8 mouse cellular contexts compared by ENCODE assay signal in the genomic region with DNA sequence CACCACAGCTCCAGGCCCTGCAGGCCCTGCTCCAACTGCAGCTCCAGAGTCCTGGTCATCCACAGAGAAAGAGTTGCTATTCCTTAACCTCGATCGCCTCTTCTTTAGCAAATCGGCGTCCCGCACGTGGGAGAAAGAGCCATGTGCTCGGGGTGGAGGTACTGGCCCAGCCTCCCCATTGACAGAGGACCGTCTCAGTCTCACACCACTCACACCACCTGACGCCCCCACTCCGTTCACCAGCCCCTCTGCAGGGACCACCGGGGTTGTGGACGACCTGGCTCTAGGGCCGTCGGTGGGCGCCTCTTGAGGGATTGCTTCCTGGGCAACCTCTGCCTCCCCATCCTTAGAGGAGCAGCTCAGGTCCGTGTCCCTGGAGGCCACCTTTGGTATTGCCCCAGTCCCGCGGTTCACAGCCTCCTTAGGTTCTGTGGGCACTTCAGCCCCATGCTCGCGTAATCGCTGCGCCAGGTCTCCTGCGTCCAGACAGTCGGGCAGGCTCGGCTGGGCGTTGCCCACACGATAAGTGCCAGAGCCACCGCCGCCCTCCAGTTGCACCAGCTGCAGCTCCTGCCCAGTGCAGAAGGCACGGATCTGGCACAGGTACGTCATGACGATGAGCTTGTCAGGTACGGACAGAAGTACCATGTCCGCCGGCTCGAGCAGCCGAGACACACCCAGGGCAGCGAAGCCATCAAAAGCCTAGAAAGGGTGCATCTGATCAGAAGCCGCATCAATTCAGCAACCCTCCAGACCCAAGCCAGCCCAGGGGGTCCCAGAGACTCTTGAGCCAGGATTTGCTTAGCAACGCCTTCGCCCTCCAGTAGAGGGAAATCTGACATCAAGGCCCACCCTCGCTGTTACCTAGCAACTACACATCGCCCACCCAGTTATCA. TPM values are rescaled to one million over a fixed set of nuclear protein-coding genes. Genes with fewer than 3 reads are reported as not detected.
DNase-seq lines count a peak whose midpoint lies in the region; ATAC-seq and TF ChIP-seq lines count a peak whose summit lies in the region.

No protein-coding gene starts in this region.

- 0 out of 2 replicates have a peak, but pooled peaks have one; percentile 45 for ATAC-seq in cerebellum, adult (ENCODE audit: insufficient number of reproducible peaks, low FRiP score, low TSS enrichment)
- no peak for ATAC-seq in embryonic facial prominence, embryonic 13.5 days (ENCODE audit: insufficient number of reproducible peaks, insufficient read depth, low FRiP score, low TSS enrichment, low read depth)
- peak; percentile 71 for ATAC-seq in intestine, postnatal 0 days
- peak; percentile 53 for ATAC-seq in liver, embryonic 16.5 days (ENCODE audit: low read depth)
- peak; percentile 79 for ATAC-seq in neural tube, embryonic 14.5 days (ENCODE audit: low read depth)

- H3K27me3 ChIP-seq in E14TG2a.4 (ENCODE audit: insufficient read depth, low read length): peaks cover 32% of the 10 kb centered on the region
- no peaks in the 10 kb centered on the region for H3K27me3 ChIP-seq in embryonic facial prominence, embryonic 13.5 days
- H3K27me3 ChIP-seq in intestine, postnatal 0 days (replicated peaks; ENCODE audit: control insufficient read depth, insufficient read depth, low read length): no peaks in the 10 kb centered on the region
- H3K27me3 ChIP-seq in liver, embryonic 16.5 days (ENCODE audit: control insufficient read depth, insufficient read depth, low read depth, low read length): no peaks in the 10 kb centered on the region
- no peaks in the 10 kb centered on the region for H3K27me3 ChIP-seq in neural tube, embryonic 14.5 days (ENCODE audit: control insufficient read depth, insufficient read depth, low read length)

- H3K9me3 ChIP-seq in E14TG2a.4 (ENCODE audit: low read length): no peaks in the 10 kb centered on the region
- H3K9me3 ChIP-seq in embryonic facial prominence, embryonic 13.5 days: no peaks in the 10 kb centered on the region
- H3K9me3 ChIP-seq in intestine, postnatal 0 days (ENCODE audit: control insufficient read depth): no peaks in the 10 kb centered on the region
- H3K9me3 ChIP-seq in liver, embryonic 16.5 days (replicated peaks; ENCODE audit: control insufficient read depth, low read length): no peaks in the 10 kb centered on the region
- H3K9me3 ChIP-seq in neural tube, embryonic 14.5 days (ENCODE audit: control insufficient read depth, low read length): no peaks in the 10 kb centered on the region

- peak overlapping the region; percentile 23 for H3K4me2 ChIP-seq in embryonic facial prominence, embryonic 13.5 days
- H3K4me2 ChIP-seq in intestine, postnatal 0 days (replicated peaks; ENCODE audit: low read depth): no peak overlapping the region; the same call in 1 of the 2 replicates
- 0 out of 2 replicates have a peak overlapping the region, but pooled peaks have one; percentile 2 for H3K4me2 ChIP-seq in liver, embryonic 16.5 days (ENCODE audit: low read depth, low read length)
- H3K4me2 ChIP-seq in neural tube, embryonic 14.5 days (ENCODE audit: low read depth, low read length): peak overlapping the region; percentile 18; the same call in 1 of the 2 replicates

- peaks cover 53% of the 10 kb centered on the region for H3K4me1 ChIP-seq in E14TG2a.4 (replicated peaks; ENCODE audit: low read depth, low read length)
- H3K4me1 ChIP-seq in embryonic facial prominence, embryonic 13.5 days: peaks cover 21% of the 10 kb centered on the region
- H3K4me1 ChIP-seq in intestine, postnatal 0 days (replicated peaks; ENCODE audit: control insufficient read depth, insufficient read depth, low read length): no peaks in the 10 kb centered on the region
- H3K4me1 ChIP-seq in liver, embryonic 16.5 days (ENCODE audit: control insufficient read depth, low read depth, low read length): peaks cover 71% of the 10 kb centered on the region
- no peaks in the 10 kb centered on the region for H3K4me1 ChIP-seq in neural tube, embryonic 14.5 days (ENCODE audit: control insufficient read depth, insufficient read depth, low read length)

- WGBS in embryonic facial prominence, embryonic 13.5 days: 26% methylated on average over 43 of the region's 43 CpGs
- 41% methylated on average over 43 of the region's 43 CpGs for WGBS in intestine, postnatal 0 days
- WGBS in liver, embryonic 16.5 days (ENCODE audit: insufficient replicate concordance): 70% methylated on average over 43 of the region's 43 CpGs
- WGBS in neural tube, embryonic 14.5 days: 20% methylated on average over 43 of the region's 43 CpGs

- DNase-seq in cerebellum, adult 8-10 months: no peak
- DNase-seq in urinary bladder, postnatal 10 days (ENCODE audit: low spot score): no peak

- peaks cover 21% of the 10 kb centered on the region for H3K36me3 ChIP-seq in E14TG2a.4 (ENCODE audit: insufficient read depth, low read length)
- H3K36me3 ChIP-seq in embryonic facial prominence, embryonic 13.5 days: peaks cover 65% of the 10 kb centered on the region
- peaks cover 72% of the 10 kb centered on the region for H3K36me3 ChIP-seq in intestine, postnatal 0 days (ENCODE audit: control insufficient read depth, insufficient read depth)
- H3K36me3 ChIP-seq in liver, embryonic 16.5 days (ENCODE audit: control insufficient read depth, insufficient read depth): peaks cover 91% of the 10 kb centered on the region
- peaks cover 30% of the 10 kb centered on the region for H3K36me3 ChIP-seq in neural tube, embryonic 14.5 days (ENCODE audit: control insufficient read depth, insufficient read depth, low read length)

- TF ChIP-seq CTCF in E14TG2a.4 (conservative IDR thresholded peaks at IDR 0.05; ENCODE audit: low read length): peak; percentile 47
- peak; percentile 66 for TF ChIP-seq CTCF in intestine, postnatal 0 days (IDR thresholded peaks at IDR 0.05; ENCODE audit: low read depth)

- H3K9ac ChIP-seq in embryonic facial prominence, embryonic 13.5 days: peak overlapping the region; percentile 54
- H3K9ac ChIP-seq in intestine, postnatal 0 days (ENCODE audit: low read depth, low read length): no peak overlapping the region
- no peak overlapping the region for H3K9ac ChIP-seq in liver, embryonic 16.5 days (ENCODE audit: low read depth, low read length)
- H3K9ac ChIP-seq in neural tube, embryonic 14.5 days (replicated peaks; ENCODE audit: low read depth, low read length): peak overlapping the region; percentile 46

- H3K4me3 ChIP-seq in E14TG2a.4 (replicated peaks; ENCODE audit: low read length): peak overlapping the region; percentile 77
- no peak overlapping the region for H3K4me3 ChIP-seq in embryonic facial prominence, embryonic 13.5 days
- no peak overlapping the region for H3K4me3 ChIP-seq in intestine, postnatal 0 days (ENCODE audit: low read depth, low read length)
- H3K4me3 ChIP-seq in liver, embryonic 16.5 days (ENCODE audit: low read depth, low read length): no peak overlapping the region
- H3K4me3 ChIP-seq in neural tube, embryonic 14.5 days (ENCODE audit: low read depth, low read length): no peak overlapping the region

- H3K27ac ChIP-seq in embryonic facial prominence, embryonic 13.5 days: no peak overlapping the region
- no peak overlapping the region; the same call in 1 of the 2 replicates for H3K27ac ChIP-seq in intestine, postnatal 0 days (ENCODE audit: low read depth, low read length)
- no peak overlapping the region; the same call in 1 of the 2 replicates for H3K27ac ChIP-seq in liver, embryonic 16.5 days (ENCODE audit: low read length)
- no peak overlapping the region for H3K27ac ChIP-seq in neural tube, embryonic 14.5 days (ENCODE audit: low read depth, low read length)

RNA-seq across cellular contexts. Expression of a gene that starts 10.1 kb away (rescaled TPM):
- 9.9 and 14.0 TPM in 2 replicates for polyA plus RNA-seq in embryonic facial prominence, embryonic 13.5 days (2015; fragmentation: Nextera tagmentation; extraction: Ambion mirVana)
- 49.8 and 51.0 TPM in 2 replicates for polyA plus RNA-seq in intestine, postnatal 0 days (2015; fragmentation: Nextera tagmentation; extraction: Ambion mirVana)
- 104 and 105 TPM in 2 replicates for polyA plus RNA-seq in liver, embryonic 16.5 days (2015; fragmentation: Nextera tagmentation; extraction: Ambion mirVana)
- 7.8 and 8.9 TPM in 2 replicates for polyA plus RNA-seq in neural tube, embryonic 14.5 days (2014; fragmentation: Nextera tagmentation; extraction: Ambion mirVana)

RNA-seq across cellular contexts. Expression of a gene that starts 11.9 kb away (rescaled TPM):
- 0.52 and 0.59 TPM in 2 replicates for polyA plus RNA-seq in embryonic facial prominence, embryonic 13.5 days (2015; fragmentation: Nextera tagmentation; extraction: Ambion mirVana)
- 0.12 and 0.21 TPM in 2 replicates for polyA plus RNA-seq in intestine, postnatal 0 days (2015; fragmentation: Nextera tagmentation; extraction: Ambion mirVana)
- 0.14 TPM in 2 replicates for polyA plus RNA-seq in liver, embryonic 16.5 days (2015; fragmentation: Nextera tagmentation; extraction: Ambion mirVana)
- not detected in 2 replicates for polyA plus RNA-seq in neural tube, embryonic 14.5 days (2014; fragmentation: Nextera tagmentation; extraction: Ambion mirVana)

RNA-seq across cellular contexts. Expression of a gene that starts 13.4 kb away (rescaled TPM):
- 115 and 126 TPM in 2 replicates for polyA plus RNA-seq in embryonic facial prominence, embryonic 13.5 days (2015; fragmentation: Nextera tagmentation; extraction: Ambion mirVana)
- 48.5 and 48.9 TPM in 2 replicates for polyA plus RNA-seq in intestine, postnatal 0 days (2015; fragmentation: Nextera tagmentation; extraction: Ambion mirVana)
- 29.7 and 32.5 TPM in 2 replicates for polyA plus RNA-seq in liver, embryonic 16.5 days (2015; fragmentation: Nextera tagmentation; extraction: Ambion mirVana)
- polyA plus RNA-seq in neural tube, embryonic 14.5 days (2014; fragmentation: Nextera tagmentation; extraction: Ambion mirVana): 145 and 152 TPM in 2 replicates

RNA-seq across cellular contexts. Expression of a gene that starts 24.7 kb away (rescaled TPM):
- 44.4 and 47.8 TPM in 2 replicates for polyA plus RNA-seq in embryonic facial prominence, embryonic 13.5 days (2015; fragmentation: Nextera tagmentation; extraction: Ambion mirVana)
- 11.9 and 15.6 TPM in 2 replicates for polyA plus RNA-seq in intestine, postnatal 0 days (2015; fragmentation: Nextera tagmentation; extraction: Ambion mirVana)
- 0.74 and 4.6 TPM in 2 replicates for polyA plus RNA-seq in liver, embryonic 16.5 days (2015; fragmentation: Nextera tagmentation; extraction: Ambion mirVana)
- polyA plus RNA-seq in neural tube, embryonic 14.5 days (2014; fragmentation: Nextera tagmentation; extraction: Ambion mirVana): 14.0 and 25.7 TPM in 2 replicates

RNA-seq across cellular contexts. Expression of a gene that starts 27.3 kb away (rescaled TPM):
- polyA plus RNA-seq in embryonic facial prominence, embryonic 13.5 days (2015; fragmentation: Nextera tagmentation; extraction: Ambion mirVana): 25.6 and 26.5 TPM in 2 replicates
- 9.3 and 12.7 TPM in 2 replicates for polyA plus RNA-seq in intestine, postnatal 0 days (2015; fragmentation: Nextera tagmentation; extraction: Ambion mirVana)
- 8.2 and 9.7 TPM in 2 replicates for polyA plus RNA-seq in liver, embryonic 16.5 days (2015; fragmentation: Nextera tagmentation; extraction: Ambion mirVana)
- polyA plus RNA-seq in neural tube, embryonic 14.5 days (2014; fragmentation: Nextera tagmentation; extraction: Ambion mirVana): 34.4 and 34.5 TPM in 2 replicates

Comparison
In these comparisons a context has a peak if more than half of its experiments do, and no peak if none do; other contexts are left out.
1. H3K9ac ChIP-seq: peak in embryonic facial prominence, embryonic 13.5 days (single experiment) and neural tube, embryonic 14.5 days (single experiment); none in intestine, postnatal 0 days (single experiment) and liver, embryonic 16.5 days (single experiment).